Mouse (Mus musculus) hindbrain, embryonic 12.5 days (tissue): ENCODE measurements around the gene Slc25a33. TPM values are rescaled to one million over a fixed set of nuclear protein-coding genes. Genes with fewer than 3 reads are reported as not detected.

ENCODE experiments used
- ATAC-seq: fragments of 200-750 bp; cut with Nextera tagmentation; 2 replicates; pipeline ENCODE4 v1.8.0; 2017; ENCODE audit warnings: moderate TSS enrichment; ENCODE audit not compliant: low FRiP score
- H3K27ac ChIP-seq: fragments of 300-500 bp; sonication (generic); 2 replicates; pipeline ENCODE4 v1.5.1; 2016; ENCODE audit warnings: mild to moderate bottlenecking
- H3K27me3 ChIP-seq: fragments of 300-500 bp; sonication (generic); 2 replicates; pipeline ENCODE4 v1.6.1; 2016; ENCODE audit warnings: mild to moderate bottlenecking
- H3K36me3 ChIP-seq: fragments of 300-500 bp; sonication (generic); 2 replicates; pipeline ENCODE4 v1.6.1; 2016; ENCODE audit warnings: mild to moderate bottlenecking
- H3K4me1 ChIP-seq: fragments of 300-500 bp; sonication (generic); 2 replicates; pipeline ENCODE4 v1.6.1; 2016
- H3K4me2 ChIP-seq: fragments of 300-500 bp; sonication (generic); replicated peaks from 2 replicates; pipeline ENCODE4 v1.6.1; 2016; ENCODE audit warnings: mild to moderate bottlenecking
- H3K4me3 ChIP-seq: fragments of 300-500 bp; sonication (generic); 2 replicates; pipeline ENCODE4 v1.5.1; 2016; ENCODE audit warnings: mild to moderate bottlenecking
- H3K9ac ChIP-seq: fragments of 300-500 bp; sonication (generic); 2 replicates; pipeline ENCODE4 v1.6.1; 2016; ENCODE audit warnings: mild to moderate bottlenecking, moderate library complexity
- H3K9me3 ChIP-seq: fragments of 300-500 bp; sonication (generic); replicated peaks from 2 replicates; pipeline ENCODE4 v1.6.1; 2016; ENCODE audit warnings: mild to moderate bottlenecking
- WGBS: fragments of 180-500 bp; shearing (Covaris S2); methylation state at CpG from one replicate; pipeline ENCODE4 v1.1.7; 2016; 5-methylcytosine and 5-hydroxymethylcytosine counted together
- polyA plus RNA-seq: library from polyadenylated mRNA; unstranded; fragments of >200 nt; fragmentation: Nextera tagmentation; extraction: Ambion mirVana; gene quantifications from 2 replicates; pipeline ENCODE4 v1.2.1, GENCODE M21; 2016

The Slc25a33 gene
- polyA plus RNA-seq, 1 experiment from 2014 or later = 18.8 TPM

DNA sequence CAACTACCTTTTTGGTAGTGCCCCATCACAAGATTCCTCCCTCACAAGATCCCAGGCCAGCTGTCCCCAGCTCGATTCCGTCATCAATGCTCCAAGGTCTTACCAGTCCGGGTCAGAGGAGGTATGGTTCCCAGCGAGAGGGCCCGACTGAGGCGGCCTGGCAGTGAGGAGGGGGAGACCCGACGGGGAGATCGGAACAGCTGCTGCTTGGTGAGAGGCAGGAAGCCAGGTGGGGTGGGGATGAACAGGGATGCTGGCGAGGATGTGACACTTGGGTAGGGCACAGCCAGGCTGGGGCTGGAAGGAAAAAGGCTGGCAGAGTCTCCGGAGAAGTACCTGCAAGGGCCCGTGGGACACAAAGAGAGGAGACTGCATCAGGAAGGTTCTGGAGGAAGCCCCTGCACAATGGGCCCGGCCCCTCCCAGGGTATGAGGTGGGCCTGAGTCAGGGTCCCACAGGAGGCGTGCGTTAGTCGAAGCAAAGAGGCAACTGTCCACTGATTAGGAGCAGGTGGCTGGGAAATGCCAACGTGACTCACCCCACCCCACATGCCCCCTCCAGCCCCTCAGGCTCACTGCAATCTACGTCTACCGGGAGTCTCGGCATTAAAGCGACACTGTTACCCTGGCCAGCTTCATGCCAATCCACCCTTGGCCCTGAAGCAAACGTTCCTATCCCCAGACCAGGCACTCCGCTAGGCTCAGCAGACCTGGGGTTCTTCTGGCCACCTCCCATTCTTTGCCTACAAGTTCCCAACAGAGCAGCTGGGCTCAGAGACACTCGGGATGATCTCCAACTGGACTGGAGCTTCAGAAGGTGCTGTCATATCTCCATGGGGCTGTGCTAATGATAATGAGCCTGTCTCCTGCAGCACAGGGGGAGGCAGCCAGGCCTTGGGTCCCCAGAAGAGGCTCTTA, 51.7 kb downstream of the Slc25a33 start:
- Histone ChIP-seq H3K4me1 (peaks cover 29% of the 10 kb centered on the region), H3K9me3 (no peaks in the 10 kb centered on the region), H3K4me2 (no peak overlapping the region), H3K27me3 (no peaks in the 10 kb centered on the region), H3K9ac (no peak overlapping the region), H3K4me3 (no peak overlapping the region), H3K27ac (peak overlapping the region; percentile 30), H3K36me3 (peaks cover 87% of the 10 kb centered on the region)
- 75% methylated on average over 24 of the region's 24 CpGs for whole genome bisulfite sequencing
- ATAC-seq = no peak

DNA sequence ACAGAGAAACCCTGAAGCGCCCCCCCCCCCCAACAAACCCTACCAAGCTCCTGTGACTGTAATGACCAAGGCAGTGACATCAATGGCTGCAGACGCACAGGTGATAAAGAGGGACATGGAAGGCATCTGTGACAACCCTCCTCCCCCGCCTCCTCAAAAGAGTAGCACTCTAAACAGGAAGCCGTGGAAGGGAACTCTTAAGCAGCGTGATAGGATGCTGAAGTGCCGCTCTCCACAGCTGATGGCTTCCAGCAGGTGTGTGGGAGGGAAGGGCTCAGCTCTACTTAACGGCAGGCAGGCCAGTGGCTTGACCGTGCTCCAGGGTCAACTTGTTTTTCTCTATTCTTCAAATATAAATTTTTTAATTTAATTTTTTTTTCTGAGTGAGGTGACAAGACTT, 52.9 kb downstream of the Slc25a33 start:
- no peak for ATAC-seq
- Histone ChIP-seq H3K9ac (no peak overlapping the region), H3K27me3 (no peaks in the 10 kb centered on the region), H3K4me2 (no peak overlapping the region), H3K36me3 (peaks cover 87% of the 10 kb centered on the region), H3K9me3 (no peaks in the 10 kb centered on the region), H3K4me3 (no peak overlapping the region), H3K4me1 (peaks cover 29% of the 10 kb centered on the region), H3K27ac (no peak overlapping the region)
- WGBS = 86% methylated on average over 8 of the region's 8 CpGs

DNA sequence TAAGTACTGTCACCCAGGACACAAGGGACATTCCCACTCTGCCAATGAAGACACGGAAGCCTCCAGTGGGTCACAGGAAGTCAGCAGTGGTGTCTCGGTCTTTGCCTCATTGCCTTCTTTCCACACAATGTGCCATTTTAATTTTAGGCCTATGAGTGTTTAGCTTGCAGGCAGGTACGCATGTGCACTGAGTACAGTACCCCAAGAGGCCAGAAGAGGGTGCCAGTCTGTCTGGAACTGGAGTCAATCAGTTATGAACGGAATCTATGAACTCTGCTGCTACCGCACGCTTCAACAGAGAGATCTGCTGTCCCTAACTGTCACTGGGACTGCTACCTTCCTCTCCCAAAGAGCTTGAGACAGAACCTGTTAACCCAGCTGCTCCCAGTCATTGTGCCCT, 54.4 kb downstream of the Slc25a33 start:
- Histone ChIP-seq H3K4me3 (no peak overlapping the region), H3K27ac (no peak overlapping the region), H3K36me3 (peaks cover 87% of the 10 kb centered on the region), H3K9me3 (no peaks in the 10 kb centered on the region), H3K4me1 (peaks cover 24% of the 10 kb centered on the region), H3K9ac (no peak overlapping the region), H3K4me2 (no peak overlapping the region), H3K27me3 (no peaks in the 10 kb centered on the region)
- ATAC-seq = no peak
- 86% methylated on average over 6 of the region's 6 CpGs for WGBS

DNA sequence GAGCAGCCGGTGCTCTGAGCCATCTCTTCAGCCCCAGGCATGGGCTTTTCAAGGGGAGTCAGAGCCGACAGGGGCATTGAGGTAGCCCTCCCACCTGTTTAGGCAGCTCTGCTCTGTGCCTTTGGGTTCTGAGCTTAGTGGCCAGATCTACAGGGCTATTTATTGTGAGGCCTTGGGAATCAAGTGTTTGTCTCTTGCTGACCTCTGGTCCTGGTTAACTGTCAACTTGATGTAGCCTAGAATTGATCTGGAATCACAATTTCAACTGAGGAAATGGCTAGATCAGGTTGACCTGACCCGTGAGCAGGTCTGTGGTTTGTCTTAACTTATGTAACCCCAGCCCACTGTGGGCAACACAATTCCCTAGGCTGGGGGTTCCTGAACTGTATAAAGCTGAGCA, 59.5 kb downstream of the Slc25a33 start:
- Histone ChIP-seq H3K9me3 (no peaks in the 10 kb centered on the region), H3K27me3 (no peaks in the 10 kb centered on the region), H3K36me3 (peaks cover 50% of the 10 kb centered on the region), H3K9ac (no peak overlapping the region), H3K27ac (no peak overlapping the region), H3K4me1 (peaks cover 7% of the 10 kb centered on the region), H3K4me3 (no peak overlapping the region), H3K4me2 (no peak overlapping the region)
- 75% methylated on average over 3 of the region's 3 CpGs for WGBS
- ATAC-seq = no peak

DNA sequence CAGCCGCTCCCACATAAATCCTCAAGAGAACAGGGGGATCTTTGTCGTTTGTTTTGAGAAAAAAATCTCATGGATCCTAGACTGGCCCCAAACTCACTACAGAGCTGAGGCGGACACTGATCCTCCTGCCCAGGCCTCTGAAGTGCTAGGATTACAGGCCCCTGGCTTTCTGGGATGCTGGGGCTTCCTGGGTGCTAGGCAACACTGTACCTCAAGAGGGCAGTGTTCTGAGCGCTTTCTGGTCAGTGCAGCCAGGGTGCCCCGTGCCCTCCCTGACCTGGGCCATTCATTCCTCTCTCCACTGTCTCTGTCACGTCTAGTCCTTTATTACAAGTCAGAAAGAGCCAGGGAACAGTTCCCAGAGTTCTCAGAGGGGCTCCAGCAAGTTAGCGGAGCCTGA, 62.1 kb downstream of the Slc25a33 start:
- Histone ChIP-seq H3K27me3 (no peaks in the 10 kb centered on the region), H3K36me3 (peaks cover 24% of the 10 kb centered on the region), H3K9ac (no peak overlapping the region), H3K27ac (no peak overlapping the region), H3K4me2 (no peak overlapping the region), H3K9me3 (no peaks in the 10 kb centered on the region), H3K4me3 (no peak overlapping the region), H3K4me1 (peaks cover 7% of the 10 kb centered on the region)
- ATAC-seq = no peak
- 23% methylated on average over 7 of the region's 7 CpGs for WGBS

DNA sequence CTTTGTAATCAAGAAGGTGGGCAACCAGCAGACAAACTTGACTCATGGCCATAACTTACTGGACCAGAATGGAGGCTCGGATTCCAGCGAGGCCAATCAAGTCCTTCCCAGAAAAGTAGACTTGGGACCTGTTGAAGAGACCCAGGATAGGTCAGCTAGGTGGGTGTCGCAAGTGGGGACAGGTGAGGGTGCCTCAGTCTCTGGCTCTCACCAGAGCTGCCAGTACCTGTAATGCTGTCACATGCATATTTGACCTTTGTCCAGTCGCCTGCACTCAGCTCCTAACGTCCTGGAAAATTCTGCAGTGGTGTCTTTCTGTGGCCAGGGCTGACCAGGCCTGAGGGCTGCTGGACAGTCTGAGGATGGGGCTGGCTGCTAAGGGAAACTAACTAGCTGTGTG, 62.6 kb downstream of the Slc25a33 start:
- H3K4me1 ChIP-seq = peaks cover 7% of the 10 kb centered on the region

DNA sequence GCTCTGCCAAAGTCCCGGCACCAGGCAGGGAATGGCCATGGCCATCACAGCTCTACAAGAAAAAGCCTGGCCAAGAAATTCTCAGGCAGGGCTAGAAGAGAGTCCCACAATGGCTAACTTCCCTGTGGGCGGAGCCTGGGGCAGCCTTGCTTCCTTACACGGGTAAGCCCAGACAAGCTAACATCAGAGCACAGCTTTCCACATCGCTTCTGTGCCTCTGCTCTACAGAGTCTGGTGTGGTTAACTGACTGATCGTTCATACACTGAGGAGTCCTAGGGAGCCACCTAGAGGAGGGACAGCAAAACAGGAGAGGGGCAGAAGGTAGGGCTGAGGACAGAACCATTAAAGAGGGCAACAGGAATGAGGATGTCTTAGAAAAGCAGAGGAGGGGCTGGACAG, 63.6 kb downstream of the Slc25a33 start:
- Histone ChIP-seq H3K9ac (no peak overlapping the region), H3K9me3 (no peaks in the 10 kb centered on the region), H3K4me3 (no peak overlapping the region), H3K27ac (no peak overlapping the region), H3K36me3 (peaks cover 10% of the 10 kb centered on the region), H3K4me2 (no peak overlapping the region), H3K27me3 (no peaks in the 10 kb centered on the region), H3K4me1 (peaks cover 7% of the 10 kb centered on the region)
- WGBS = 16% methylated on average over 5 of the region's 5 CpGs
- ATAC-seq = peak; percentile 32; the same call in 1 of the 2 replicates

More for the DNA sequence above, 62.6 kb downstream of the Slc25a33 start:
- Histone ChIP-seq H3K36me3 (peaks cover 20% of the 10 kb centered on the region), H3K9ac (no peak overlapping the region), H3K27me3 (no peaks in the 10 kb centered on the region), H3K4me2 (no peak overlapping the region), H3K27ac (no peak overlapping the region), H3K9me3 (no peaks in the 10 kb centered on the region), H3K4me3 (no peak overlapping the region)
- 93% methylated on average over 5 of the region's 5 CpGs for WGBS
- ATAC-seq = no peak

DNA sequence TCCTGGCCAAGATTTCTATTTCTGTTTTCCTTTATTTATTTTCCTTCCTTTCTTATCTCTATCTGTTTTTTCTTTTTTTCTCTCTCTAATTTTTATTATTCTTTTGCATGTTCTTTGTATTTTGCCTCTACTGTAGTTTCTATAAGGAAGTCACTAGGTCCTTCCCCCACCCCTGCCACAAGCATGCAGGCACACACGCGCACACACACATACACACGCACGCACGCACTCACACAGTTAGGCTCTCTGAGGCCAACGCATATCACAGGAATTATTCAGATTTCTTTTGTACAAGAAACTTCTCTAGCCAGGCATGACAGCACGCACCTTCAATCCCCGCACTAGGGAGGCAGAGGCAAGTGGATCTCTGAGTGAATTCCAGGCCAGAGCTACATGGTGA, 68.1 kb downstream of the Slc25a33 start:
- Histone ChIP-seq H3K27ac (no peak overlapping the region), H3K4me2 (no peak overlapping the region), H3K9me3 (no peaks in the 10 kb centered on the region), H3K36me3 (no peaks in the 10 kb centered on the region), H3K4me1 (no peaks in the 10 kb centered on the region), H3K4me3 (no peak overlapping the region), H3K9ac (no peak overlapping the region), H3K27me3 (no peaks in the 10 kb centered on the region)
- 92% methylated on average over 8 of the region's 8 CpGs for WGBS
- no peak for ATAC-seq

DNA sequence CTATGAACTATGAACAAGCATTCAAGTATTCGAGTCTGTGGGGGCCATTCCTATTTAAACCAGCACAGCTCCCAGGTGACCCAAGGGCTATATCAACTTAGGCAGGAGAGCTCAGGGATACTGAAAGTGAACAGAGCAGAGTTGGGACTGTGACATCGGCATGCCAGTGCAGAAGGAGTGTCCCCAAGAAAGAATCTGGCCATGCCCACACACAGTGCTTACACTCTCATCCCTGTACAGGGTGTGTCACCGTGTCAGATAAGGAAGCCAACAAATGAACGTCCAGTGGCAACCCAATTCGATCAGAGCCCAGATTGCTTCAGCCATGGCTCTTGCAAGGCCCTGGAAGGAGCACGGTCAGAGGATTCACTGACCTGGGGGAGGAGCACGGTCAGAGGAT, 68.8 kb downstream of the Slc25a33 start:
- 81% methylated on average over 7 of the region's 7 CpGs for WGBS
- Histone ChIP-seq H3K36me3 (no peaks in the 10 kb centered on the region), H3K9ac (no peak overlapping the region), H3K4me2 (no peak overlapping the region), H3K4me1 (no peaks in the 10 kb centered on the region), H3K27me3 (0 out of 2 replicates have a peak, but pooled peaks cover under 1% of the 10 kb centered on the region), H3K27ac (no peak overlapping the region), H3K9me3 (no peaks in the 10 kb centered on the region), H3K4me3 (no peak overlapping the region)
- ATAC-seq = no peak

DNA sequence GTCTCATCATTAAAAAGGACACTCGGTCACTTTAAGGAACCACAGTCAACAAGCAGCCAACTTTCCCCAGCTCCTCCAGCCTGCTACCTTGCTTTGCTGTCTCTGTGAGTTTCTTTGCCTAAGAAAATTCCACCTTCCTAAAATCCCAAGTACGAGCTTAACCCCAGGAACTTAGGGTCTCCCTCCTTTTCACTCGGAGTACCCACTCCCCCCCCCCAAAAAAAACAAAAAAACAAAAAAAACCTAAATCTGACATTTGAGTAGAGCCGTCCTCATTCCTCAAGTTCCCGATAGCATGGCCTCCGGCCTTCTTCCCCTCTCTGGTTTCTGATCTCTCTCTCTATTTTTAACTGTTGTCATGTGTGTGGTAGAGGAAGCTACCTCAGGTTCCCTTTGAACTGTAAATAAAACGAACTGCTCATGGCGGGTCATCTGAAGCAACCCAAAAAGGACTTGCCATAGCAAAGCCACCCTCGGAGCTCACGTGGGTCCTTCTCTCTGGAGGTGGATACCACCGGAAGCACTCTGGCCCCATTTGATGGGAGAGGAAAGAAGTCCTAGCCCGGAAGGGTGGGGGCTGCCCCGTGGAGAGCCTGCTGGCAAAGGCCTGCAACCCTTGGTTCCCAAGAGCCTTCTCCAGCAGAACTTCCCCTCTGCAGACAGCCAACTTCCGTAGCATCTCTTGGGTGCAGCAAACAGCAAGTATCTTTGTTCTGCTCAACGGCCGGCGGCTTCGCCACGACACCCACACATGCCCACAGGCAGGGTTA, 71.7 kb downstream of the Slc25a33 start, which contains the start of gene Pik3cd:
Gene Pik3cd, minus strand, starts transcription at position 362 of the 770 bp plus-strand sequence.
- Histone ChIP-seq H3K27ac (no peak within 1 kb of the TSS), H3K36me3 (no peaks in the 10 kb centered on the region), H3K4me3 (no peak within 1 kb of the TSS), H3K9ac (no peak within 1 kb of the TSS), H3K27me3 (peaks cover 22% of the 10 kb centered on the region), H3K4me1 (peaks cover 8% of the 10 kb centered on the region; the same call in 1 of the 2 replicates), H3K9me3 (no peaks in the 10 kb centered on the region), H3K4me2 (no peak within 1 kb of the TSS)
- no peak for ATAC-seq
- WGBS = 68% methylated on average over 19 of the region's 19 CpGs

DNA sequence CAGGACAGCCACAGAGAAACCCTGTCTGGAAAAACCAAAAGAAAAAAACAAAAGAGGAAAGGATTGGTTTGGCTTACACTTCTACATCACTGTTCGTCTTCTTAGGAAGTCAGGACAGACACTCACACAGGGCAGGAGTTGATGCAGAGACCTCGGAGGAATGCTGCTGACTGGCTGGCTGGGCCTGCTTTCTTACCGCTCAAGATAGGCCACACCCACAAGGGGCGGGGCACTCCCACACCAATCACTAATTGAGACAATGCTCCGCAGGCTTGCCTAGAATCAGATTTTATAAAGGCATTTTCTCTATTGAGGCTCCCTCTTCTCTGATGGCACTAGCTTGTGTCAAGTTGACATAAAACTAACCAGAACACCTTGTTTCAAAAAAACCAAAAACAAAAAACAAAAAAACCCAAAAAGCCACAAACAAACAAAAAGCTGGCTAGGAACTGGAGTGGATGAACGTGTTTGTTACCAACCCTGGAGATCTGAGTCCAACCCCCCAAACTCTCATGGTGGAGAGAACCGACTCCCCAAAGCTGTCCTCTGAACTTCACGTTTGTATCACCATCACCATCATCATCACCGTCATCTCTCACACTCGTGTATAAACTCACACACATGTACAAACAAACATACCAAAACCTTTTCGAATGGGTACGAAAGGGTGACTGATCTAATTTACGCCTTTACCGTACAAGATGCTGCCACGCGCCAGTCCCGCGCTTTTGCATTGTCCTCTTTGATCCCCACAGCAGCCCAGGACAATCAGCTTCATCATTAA, 72.5 kb downstream of the Slc25a33 start:
- no peak for ATAC-seq
- H3K27ac ChIP-seq = no peak overlapping the region

DNA sequence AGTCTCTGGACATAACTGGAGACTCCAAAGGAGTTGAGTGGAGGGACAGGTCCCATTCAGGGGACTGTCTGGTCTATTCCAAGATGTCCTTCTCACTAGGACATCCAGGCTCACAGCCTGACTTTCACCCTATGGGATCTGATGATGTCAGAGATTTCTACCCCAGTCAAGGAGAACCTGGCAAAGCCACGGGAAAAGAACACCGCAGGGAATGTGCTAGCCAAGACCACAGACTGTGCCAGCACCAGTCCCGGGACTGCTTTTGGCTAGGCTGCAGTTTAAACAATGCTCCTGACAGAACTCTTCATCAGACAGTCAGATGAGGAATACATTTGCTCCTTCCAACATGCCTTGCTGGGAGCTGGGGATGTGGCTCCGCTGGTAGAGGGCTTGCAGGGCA, 74.1 kb downstream of the Slc25a33 start:
- no peak for ATAC-seq
- peaks cover 34% of the 10 kb centered on the region for H3K27me3 ChIP-seq
- 73% methylated on average over 4 of the region's 4 CpGs for WGBS
- no peak overlapping the region for H3K4me3 ChIP-seq
- H3K27ac ChIP-seq = no peak overlapping the region
- no peaks in the 10 kb centered on the region for H3K9me3 ChIP-seq
- H3K4me1 ChIP-seq = peaks cover 8% of the 10 kb centered on the region; the same call in 1 of the 2 replicates
- no peak overlapping the region for H3K4me2 ChIP-seq
- no peaks in the 10 kb centered on the region for H3K36me3 ChIP-seq
- H3K9ac ChIP-seq = no peak overlapping the region

More for the DNA sequence above, 72.5 kb downstream of the Slc25a33 start:
- 60% methylated on average over 18 of the region's 18 CpGs for WGBS
- H3K4me3 ChIP-seq = no peak overlapping the region
- H3K27me3 ChIP-seq = peaks cover 30% of the 10 kb centered on the region
- H3K9ac ChIP-seq = no peak overlapping the region
- H3K36me3 ChIP-seq = no peaks in the 10 kb centered on the region
- no peaks in the 10 kb centered on the region for H3K9me3 ChIP-seq
- no peak overlapping the region for H3K4me2 ChIP-seq
- peaks cover 8% of the 10 kb centered on the region; the same call in 1 of the 2 replicates for H3K4me1 ChIP-seq
